Mouse (Mus musculus): ENCODE measurements around the gene Syne3.

The Syne3 gene

GRCm38 (mm10) chr12:105025947-105026586, 16.5 kb upstream of the Syne3 start:
- no peak for DNase-seq (ENCODE audit: low read depth, low spot score)

DNA sequence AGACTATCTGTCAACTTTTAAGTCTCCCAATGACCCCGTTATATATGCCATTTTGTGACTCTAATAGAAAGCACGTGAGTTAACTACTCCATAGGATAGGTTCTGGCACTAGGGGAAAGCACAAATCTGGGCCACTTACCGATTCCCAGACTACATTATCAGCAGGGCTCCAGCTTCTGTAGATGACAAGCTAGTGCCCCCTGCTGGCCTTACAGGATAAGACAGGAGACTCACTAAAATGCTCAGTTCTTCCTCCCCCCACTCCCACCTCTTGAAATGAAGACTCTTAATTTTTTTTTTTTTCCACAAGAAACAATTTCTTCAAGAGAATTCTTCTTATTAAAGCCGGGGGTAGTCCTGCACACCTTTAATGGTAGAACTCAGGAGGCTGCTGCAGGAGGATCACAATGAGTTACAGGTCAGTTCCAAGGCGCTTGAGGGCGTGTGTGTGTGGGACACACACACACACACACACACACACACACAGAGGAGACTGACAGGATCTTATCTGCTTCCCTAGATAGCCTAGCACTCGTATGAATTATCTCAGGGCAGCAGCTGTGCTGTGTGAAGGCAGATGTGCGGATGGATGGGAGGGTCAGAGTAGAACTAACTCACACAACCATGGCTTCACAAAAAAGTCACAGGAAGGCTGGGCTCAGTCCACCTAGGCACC, 15.8 kb upstream of the Syne3 start:
- peak; percentile 55 for DNase-seq (ENCODE audit: low read depth, low spot score)

DNA sequence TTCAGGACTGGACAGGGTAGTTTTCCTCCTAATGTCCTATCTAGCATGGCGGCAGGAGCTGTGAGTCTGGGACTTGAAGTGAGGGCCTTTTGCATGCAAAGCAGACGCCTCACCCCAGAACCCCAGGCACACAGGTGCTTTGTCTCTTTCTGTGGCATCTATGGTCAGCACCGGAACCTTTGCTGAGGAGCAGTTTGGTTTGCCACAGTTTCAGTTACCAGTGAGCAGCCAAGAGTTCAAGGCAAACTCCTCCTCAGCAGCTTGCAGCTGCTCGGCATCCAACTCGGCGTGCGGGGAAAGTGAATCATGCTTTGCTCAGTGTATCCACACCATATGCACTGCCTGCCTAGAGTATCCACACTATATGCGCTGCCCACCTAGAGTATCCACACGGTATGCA, 13.2 kb upstream of the Syne3 start:
- no peak for DNase-seq (ENCODE audit: low read depth, low spot score)

- DNase-seq (ENCODE audit: low read depth, low spot score): no peak
Observed at GRCm38 (mm10) chr12:105022141-105022540, 12.5 kb upstream of the Syne3 start.

DNA sequence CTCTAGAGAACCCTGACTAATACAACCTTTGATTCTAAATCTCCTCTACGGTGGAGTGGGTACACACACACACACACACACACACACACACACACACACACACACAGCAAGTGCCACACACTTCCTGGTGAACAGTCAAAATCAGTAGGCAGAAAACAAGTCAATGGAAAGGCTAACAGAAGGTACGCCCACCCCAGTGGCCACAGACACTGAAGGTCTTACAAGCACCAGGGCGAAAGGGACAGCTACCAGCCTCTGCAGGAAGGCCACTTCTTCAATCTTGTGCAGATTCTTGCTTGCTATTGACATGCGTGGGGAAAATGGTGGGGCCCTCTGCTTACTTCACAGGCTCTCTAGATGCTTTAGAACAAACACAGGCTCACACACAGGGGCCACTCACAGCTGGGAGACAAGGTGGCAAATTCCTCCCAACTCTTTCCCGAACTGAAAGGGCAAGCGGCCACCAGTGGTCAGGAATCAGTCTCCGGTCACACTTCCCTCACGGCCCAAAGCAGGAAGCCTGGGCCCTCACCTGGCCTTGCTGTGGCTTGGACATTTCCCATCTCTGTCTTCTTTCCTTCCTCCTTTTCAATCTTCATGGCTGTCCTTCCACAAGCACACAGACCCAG, 11.9 kb upstream of the Syne3 start:
- no peak for DNase-seq (ENCODE audit: low read depth, low spot score)

- no peak for DNase-seq (ENCODE audit: low read depth, low spot score)
Observed at GRCm38 (mm10) chr12:105019359-105020219, 10.0 kb upstream of the Syne3 start.

GRCm38 (mm10) chr12:105016639-105017038, 7.0 kb upstream of the Syne3 start:
- DNase-seq (ENCODE audit: low read depth, low spot score): no peak

- DNase-seq (ENCODE audit: low read depth, low spot score): no peak
Observed at GRCm38 (mm10) chr12:105016199-105016598, 6.6 kb upstream of the Syne3 start.

- DNase-seq (ENCODE audit: low read depth, low spot score): peak; percentile 69
Observed at GRCm38 (mm10) chr12:105013065-105013464, 3.5 kb upstream of the Syne3 start.

- no peak for DNase-seq (ENCODE audit: low read depth, low spot score)
Observed at GRCm38 (mm10) chr12:105012314-105012713, 2.7 kb upstream of the Syne3 start.

DNA sequence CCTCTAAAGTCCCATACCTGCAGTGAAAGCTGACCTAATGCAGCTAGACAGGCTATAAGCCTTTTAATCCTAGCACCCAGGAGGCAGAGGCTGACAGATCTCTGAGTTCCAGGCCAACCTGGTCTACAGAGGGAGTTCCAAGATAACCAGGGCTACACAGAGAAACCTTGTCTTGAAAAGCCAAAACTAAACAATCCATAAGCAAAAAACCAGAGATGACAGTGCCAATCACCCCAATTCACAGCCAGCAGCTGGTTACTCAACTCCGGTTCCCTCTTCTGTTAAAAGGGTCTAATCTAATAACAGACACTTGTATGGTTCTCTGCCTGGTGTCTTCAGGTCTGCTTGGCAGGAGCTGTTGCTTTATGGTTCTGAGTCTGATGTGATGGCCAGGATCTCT, 2.0 kb upstream of the Syne3 start:
- DNase-seq (ENCODE audit: low read depth, low spot score): no peak

- no peak for DNase-seq (ENCODE audit: low read depth, low spot score)
Observed at GRCm38 (mm10) chr12:105010213-105010790, 693 bp upstream of the Syne3 start.

DNA sequence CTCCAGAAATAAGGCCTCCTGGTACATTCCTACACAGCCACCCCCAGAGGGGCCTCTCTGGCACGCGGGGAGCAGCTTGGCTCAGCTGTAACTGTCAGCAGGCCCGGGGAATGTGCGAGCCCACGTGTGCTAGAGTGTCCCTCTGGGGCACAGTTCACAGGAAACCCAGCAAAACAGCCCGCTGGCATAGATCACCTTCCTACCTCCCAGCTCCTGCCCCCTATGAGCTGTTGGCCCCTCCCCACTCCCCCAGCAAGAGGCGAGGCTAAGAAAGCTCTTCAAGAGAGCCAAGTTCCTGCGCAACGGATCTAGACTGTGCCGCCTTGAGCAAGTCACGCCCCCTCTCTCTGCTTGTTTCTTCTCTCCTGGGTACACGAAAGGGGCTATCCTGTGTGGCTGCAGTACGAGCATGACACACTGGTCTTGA, 844 bp downstream of the Syne3 start:
- no peak for DNase-seq (ENCODE audit: low read depth, low spot score)

DNA sequence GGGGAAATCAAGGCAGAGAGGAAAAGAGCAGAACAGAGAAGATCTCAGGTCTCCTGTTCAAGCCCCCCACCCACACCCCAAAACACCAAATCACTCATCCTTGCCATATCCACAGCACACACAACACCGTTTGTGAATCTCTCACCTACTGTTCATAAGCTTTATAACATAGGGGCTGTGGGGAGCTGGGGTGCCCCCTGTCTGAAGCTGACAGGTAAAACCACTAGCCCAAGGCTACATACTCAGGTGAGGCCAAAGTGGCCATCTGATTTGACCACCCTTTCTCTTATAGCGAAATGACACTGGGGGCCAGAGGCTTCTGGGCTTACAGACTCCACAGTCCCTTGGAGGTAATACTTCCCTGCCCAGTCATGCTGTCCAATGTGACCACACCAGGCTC, 1.5 kb downstream of the Syne3 start:
- no peak for DNase-seq (ENCODE audit: low read depth, low spot score)

GRCm38 (mm10) chr12:105005715-105005972, 4.0 kb downstream of the Syne3 start:
- no peak for DNase-seq (ENCODE audit: low read depth, low spot score)

- DNase-seq (ENCODE audit: low read depth, low spot score): no peak
Observed at GRCm38 (mm10) chr12:105004956-105005714, 4.5 kb downstream of the Syne3 start.

DNA sequence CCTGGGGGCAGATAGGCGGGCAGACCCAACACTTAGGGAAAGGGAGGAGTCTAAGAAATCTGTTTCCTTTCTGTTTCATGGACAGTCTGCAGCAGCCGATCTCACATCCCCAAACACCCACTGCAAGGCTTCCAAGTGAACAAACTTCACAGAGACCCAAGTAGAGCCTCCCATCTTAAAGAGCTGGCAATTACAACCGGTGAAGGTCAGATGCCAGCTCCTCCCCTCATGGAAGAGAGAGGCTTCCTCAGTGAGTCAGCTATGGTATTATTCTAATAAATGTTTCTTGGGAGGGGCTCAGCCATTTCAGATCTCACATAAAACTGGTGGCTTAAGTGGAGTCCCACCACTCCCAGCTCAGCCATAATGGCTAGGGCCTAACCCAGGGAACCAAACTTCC, 5.9 kb downstream of the Syne3 start:
- no peak for DNase-seq (ENCODE audit: low read depth, low spot score)

- DNase-seq (ENCODE audit: low read depth, low spot score): no peak
Observed at GRCm38 (mm10) chr12:105003158-105003557, 6.5 kb downstream of the Syne3 start.

GRCm38 (mm10) chr12:105002340-105003132, 7.1 kb downstream of the Syne3 start:
- DNase-seq (ENCODE audit: low read depth, low spot score): no peak

DNA sequence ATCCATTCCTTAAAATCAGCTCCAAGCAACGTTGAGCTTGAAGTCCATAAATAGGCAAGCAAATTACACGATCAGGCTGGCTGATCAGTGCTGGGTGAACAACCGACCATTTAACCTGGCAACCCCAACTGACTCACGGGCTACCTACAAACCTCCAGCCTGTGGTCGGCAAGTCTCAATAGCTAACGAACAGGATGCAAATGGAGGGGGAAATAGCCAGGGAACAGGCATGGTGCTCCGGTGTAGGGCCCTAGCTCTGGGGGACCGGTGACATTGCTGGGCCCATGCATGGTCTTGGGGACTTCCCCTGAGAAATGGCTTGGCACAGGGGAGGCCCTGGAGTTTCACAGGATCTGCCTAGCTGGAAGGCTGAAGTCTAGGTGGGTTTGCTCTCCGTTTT, 8.3 kb downstream of the Syne3 start:
- no peak for DNase-seq (ENCODE audit: low read depth, low spot score)

Measured in telencephalon, adult 2 months (tissue).